Mouse (Mus musculus) embryonic fibroblast, embryonic 13.5 days (primary cell): ENCODE data around the gene Gm5127. TPM values are rescaled to one million over a fixed set of nuclear protein-coding genes. Genes with fewer than 3 reads are reported as not detected.

ENCODE experiments used
- H3K27ac ChIP-seq: 2 replicates; pipeline ENCODE4 v1.5.1; 2012; ENCODE audit warnings: low read length, control low read depth, inconsistent platforms; ENCODE audit not compliant: insufficient read depth
- H3K4me1 ChIP-seq: 2 replicates; pipeline ENCODE4 v1.6.1; 2011; ENCODE audit warnings: low read length; ENCODE audit not compliant: control insufficient read depth, insufficient read depth
- H3K4me3 ChIP-seq: 2 replicates; pipeline ENCODE4 v1.5.1; 2011; ENCODE audit warnings: mild to moderate bottlenecking, control low read depth, low read length; ENCODE audit not compliant: insufficient read depth
- CTCF ChIP-seq: IDR thresholded peaks from 2 replicates; pipeline ENCODE4 v1.5.1; 2011; ENCODE audit warnings: mild to moderate bottlenecking, control low read depth, low read length, moderate library complexity, borderline replicate concordance; ENCODE audit not compliant: insufficient read depth
- POLR2A ChIP-seq: IDR thresholded peaks from 2 replicates; pipeline ENCODE4 v1.6.1; 2011; ENCODE audit warnings: low read depth, mild to moderate bottlenecking, control low read depth, low read length, moderate library complexity
- polyA plus RNA-seq: library from polyadenylated mRNA; stranded (reverse); fragments of >200 nt; gene quantifications from 2 replicates; pipeline ENCODE4 v1.2.4, GENCODE M21; 2011; ENCODE audit warnings: low read depth; ENCODE audit not compliant: missing spikeins, insufficient read length

Gene Gm5127
- polyA plus RNA-seq, 1 experiment = not detected

DNA sequence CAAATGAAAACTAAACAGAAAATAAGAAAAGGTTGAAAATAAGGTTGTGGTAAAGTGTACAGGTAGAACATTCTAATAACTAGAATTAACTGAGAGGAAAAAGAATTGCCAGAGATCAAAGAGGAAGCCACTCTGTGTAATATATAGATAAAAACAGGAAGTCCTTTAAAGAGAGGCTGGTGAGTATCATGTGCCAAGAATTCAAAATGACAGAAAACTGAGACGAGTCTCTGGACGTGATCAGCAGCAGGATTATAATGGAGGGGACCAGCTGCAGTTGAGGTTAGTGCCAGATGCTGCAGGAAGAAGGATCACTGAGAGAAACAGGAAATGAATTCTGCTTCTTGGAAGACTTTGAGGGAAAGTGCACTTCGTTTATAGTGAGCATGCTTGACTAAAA, 40.7 kb downstream of the Gm5127 start:
- Histone ChIP-seq H3K4me3 (no peak overlapping the region), H3K4me1 (no peaks in the 10 kb centered on the region), H3K27ac (no peak overlapping the region)
- TF ChIP-seq POLR2A (no peak), CTCF (no peak)

DNA sequence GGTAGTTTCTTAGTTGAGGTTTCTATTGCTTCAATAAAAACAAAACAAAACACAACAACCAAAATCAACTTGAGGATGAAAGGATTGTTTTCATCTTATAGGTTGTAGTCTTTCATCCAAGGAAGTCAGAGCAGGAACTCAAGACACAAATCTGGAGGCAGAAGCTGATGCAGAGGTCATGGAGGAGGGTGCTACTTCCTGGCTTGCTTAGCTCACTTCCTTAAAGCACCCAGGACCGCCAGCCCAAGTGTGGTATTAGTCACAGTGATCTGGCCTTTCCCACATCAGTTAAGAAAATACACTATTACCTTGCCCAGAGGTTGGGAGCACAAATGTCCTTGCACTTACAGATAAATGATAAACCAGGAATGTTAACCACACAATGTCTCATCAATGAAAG, 45.5 kb downstream of the Gm5127 start:
- no peaks in the 10 kb centered on the region for H3K4me1 ChIP-seq
- TF ChIP-seq CTCF (no peak), POLR2A (no peak)
- H3K4me3 ChIP-seq = no peak overlapping the region
- no peak overlapping the region for H3K27ac ChIP-seq

DNA sequence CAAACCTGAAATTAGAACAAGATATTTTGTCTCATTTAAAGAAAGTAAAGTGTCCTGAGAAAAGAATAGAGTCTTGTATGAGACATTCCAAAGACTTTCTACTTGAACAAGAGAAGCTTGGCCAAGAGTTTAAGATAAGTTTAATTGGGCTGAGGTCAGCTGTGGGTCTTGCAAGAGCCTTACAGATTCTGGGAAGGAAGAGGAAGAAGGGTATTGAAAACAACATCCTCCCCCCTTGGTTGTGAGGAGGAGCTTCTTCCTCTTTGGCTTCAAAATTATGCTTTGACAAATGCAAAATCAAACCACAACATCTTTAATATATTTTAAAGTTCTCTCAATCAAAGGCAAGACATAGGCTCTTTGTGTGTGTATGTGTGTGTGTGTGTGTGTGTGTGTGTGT, 50.6 kb downstream of the Gm5127 start:
- no peak overlapping the region for H3K27ac ChIP-seq
- TF ChIP-seq CTCF (no peak), POLR2A (no peak)
- no peak overlapping the region for H3K4me3 ChIP-seq
- H3K4me1 ChIP-seq = no peaks in the 10 kb centered on the region

- no peak overlapping the region for H3K4me3 ChIP-seq
Measured at GRCm38 (mm10) chrX:106634799-106635541, 52.0 kb downstream of the Gm5127 start.

GRCm38 (mm10) chrX:106662101-106662500, 79.1 kb downstream of the Gm5127 start:
- Histone ChIP-seq H3K27ac (no peak overlapping the region), H3K4me3 (no peak overlapping the region), H3K4me1 (no peaks in the 10 kb centered on the region)
- TF ChIP-seq POLR2A (no peak), CTCF (no peak)

More at GRCm38 (mm10) chrX:106634799-106635541, 52.0 kb downstream of the Gm5127 start:
- H3K4me1 ChIP-seq = no peaks in the 10 kb centered on the region
- no peak overlapping the region for H3K27ac ChIP-seq
- no peak for TF ChIP-seq POLR2A
- no peak for TF ChIP-seq CTCF

- H3K4me3 ChIP-seq = no peak overlapping the region
- H3K4me1 ChIP-seq = no peaks in the 10 kb centered on the region
- no peak overlapping the region for H3K27ac ChIP-seq
- no peak for TF ChIP-seq POLR2A
- no peak for TF ChIP-seq CTCF
Measured at GRCm38 (mm10) chrX:106704590-106704989, 121.6 kb downstream of the Gm5127 start.

DNA sequence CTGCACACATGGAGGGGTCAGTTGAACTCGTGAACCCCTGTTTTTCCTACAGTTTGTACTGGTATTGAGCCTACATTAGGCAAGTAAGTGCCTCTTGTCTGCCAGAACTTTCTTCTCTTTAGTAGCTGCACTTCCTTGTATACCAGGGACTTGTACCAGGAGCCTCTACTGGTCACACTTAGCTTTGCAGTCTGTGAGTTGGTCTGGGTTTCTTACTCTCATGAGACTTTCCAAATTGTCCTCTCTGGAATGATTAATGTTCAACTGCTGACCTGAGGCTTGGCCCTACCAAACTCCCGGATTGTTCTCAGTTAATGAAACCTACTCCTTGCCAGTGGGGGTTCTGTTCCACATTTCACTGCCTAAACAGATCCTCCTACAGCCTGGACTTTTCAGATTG, 134.2 kb downstream of the Gm5127 start:
- Histone ChIP-seq H3K4me1 (no peaks in the 10 kb centered on the region), H3K27ac (no peak overlapping the region), H3K4me3 (no peak overlapping the region)
- TF ChIP-seq CTCF (no peak), POLR2A (no peak)

- Histone ChIP-seq H3K4me1 (no peaks in the 10 kb centered on the region), H3K27ac (no peak overlapping the region), H3K4me3 (no peak overlapping the region)
- TF ChIP-seq POLR2A (no peak), CTCF (no peak)
Measured at GRCm38 (mm10) chrX:106742241-106742640, 159.3 kb downstream of the Gm5127 start.

- Histone ChIP-seq H3K4me1 (no peaks in the 10 kb centered on the region), H3K4me3 (no peak overlapping the region), H3K27ac (no peak overlapping the region)
- TF ChIP-seq CTCF (no peak), POLR2A (no peak)
Measured at GRCm38 (mm10) chrX:106755272-106755671, 172.3 kb downstream of the Gm5127 start.

Other genes starting within 250 kb of the Gm5127 start
- gene Fndc3c1, start 97.8 kb upstream of the Gm5127 start, polyA plus RNA-seq = 0.98 TPM in 1 of 2 replicates, not detected in the other
- 0.18 and 0.32 TPM in 2 replicates for gene Cysltr1, start 20.5 kb downstream of the Gm5127 start, polyA plus RNA-seq